Mouse (Mus musculus): ENCODE data around the gene Enpp6.

DNA sequence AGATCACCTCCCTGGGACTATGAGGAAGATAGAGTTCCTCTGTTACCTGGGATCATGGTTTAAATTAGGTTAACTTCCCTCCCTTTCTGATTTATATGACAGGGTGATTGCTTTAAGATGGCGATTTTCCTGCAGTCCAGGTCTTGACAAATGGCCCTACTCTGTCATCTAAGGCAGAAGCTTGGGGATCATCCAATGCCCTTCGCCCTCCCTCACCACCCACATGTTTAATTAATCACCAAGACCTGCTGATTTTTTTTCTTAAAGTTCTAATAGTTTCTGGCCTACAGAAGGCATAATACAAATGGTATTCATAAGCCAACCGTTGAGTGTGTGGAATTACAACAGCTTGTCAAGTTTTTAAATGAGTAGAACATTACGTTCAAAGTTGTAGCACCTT is 9.3 kb upstream of the Enpp6 start:
- TF ChIP-seq CTCF (conservative IDR thresholded peaks at IDR 0.05; ENCODE audit: insufficient read depth, insufficient read length, low read depth, low read length), result no peak
- TF ChIP-seq POLR2A (IDR thresholded peaks at IDR 0.05; ENCODE audit: low read depth, low read length), result no peak

Data from kidney, adult 2 months (tissue).